Mouse (Mus musculus) layer of hippocampus, postnatal 10 days (tissue): ENCODE data around the gene Myom1. TPM values are rescaled to one million over a fixed set of nuclear protein-coding genes. Genes with fewer than 3 reads are reported as not detected.
"Not testable (repeated sequence)": the region's sequence is repeated elsewhere in the genome, so short reads cannot be mapped to it uniquely, and the experiment has no call there.

Source experiments
- DNase-seq, 2 experiments: peaks; one replicate each; pipeline ENCODE4 v3.0.0; 2021; ENCODE audit warnings: low spot score in 2 of 2
- long read RNA-seq: library from polyadenylated mRNA; stranded (forward); transcript quantifications from one replicate; pipeline ENCODE4 v2.0.0, GENCODE M21; 2023
- total RNA-seq, 2 experiments: library from RNA; stranded (reverse); gene quantifications; 2 replicates each; pipeline ENCODE4 v1.2.3; 2021

Gene Myom1
- total RNA-seq = 1 to 10 TPM; 5.0 to 6.0 TPM
- long read RNA-seq, partial matches to known transcripts = 2 of 2 reads
- long read RNA-seq, other reads (novel, unspliced or antisense) = 0 of 2 reads

DNA sequence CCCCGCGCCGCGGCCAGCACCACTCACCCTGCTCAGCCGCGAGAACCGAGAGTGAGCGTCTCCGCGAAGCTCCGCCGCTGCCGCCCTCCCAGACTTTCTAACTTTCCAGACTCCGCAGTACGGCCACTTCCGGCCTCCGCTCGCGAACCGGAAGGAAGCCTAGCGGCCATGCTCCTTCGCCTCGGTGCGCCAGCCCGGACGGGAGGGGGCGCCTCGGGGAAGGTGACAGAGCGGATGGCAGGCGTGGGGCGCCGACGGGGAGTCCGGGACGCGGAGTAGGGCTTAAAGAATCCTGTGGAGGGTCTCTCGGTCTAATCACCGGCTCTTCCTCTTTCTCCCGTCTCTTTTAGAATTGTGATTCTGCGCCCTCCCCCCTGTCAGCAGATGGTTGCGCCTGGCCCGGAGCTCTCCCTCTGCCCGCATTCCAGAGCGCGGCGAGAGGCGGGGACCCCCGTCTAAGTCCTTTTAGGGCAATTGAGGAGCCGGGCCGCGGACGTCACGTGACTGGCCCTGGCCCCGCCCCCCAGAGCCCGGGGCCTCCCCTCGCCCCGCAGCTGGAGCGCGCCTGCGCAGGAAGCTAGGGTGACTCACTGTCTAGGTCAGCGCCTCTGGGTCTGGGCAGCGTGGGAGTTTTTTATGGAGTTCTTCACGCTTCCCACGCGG is at the start of gene Myom1:
Gene Myom1 (plus strand): TSS at position 553 of the 663 bp plus-strand sequence.
- peak; percentile 95 to 98 for DNase-seq

GRCm38 (mm10) chr17:70963546-70963945 is 38.9 kb upstream of the Myom1 start:
- DNase-seq = peak; percentile 98 to 99

- no peak for DNase-seq
These were observed 37.2 kb upstream of the Myom1 start for GRCm38 (mm10) chr17:70965281-70965680.

DNA sequence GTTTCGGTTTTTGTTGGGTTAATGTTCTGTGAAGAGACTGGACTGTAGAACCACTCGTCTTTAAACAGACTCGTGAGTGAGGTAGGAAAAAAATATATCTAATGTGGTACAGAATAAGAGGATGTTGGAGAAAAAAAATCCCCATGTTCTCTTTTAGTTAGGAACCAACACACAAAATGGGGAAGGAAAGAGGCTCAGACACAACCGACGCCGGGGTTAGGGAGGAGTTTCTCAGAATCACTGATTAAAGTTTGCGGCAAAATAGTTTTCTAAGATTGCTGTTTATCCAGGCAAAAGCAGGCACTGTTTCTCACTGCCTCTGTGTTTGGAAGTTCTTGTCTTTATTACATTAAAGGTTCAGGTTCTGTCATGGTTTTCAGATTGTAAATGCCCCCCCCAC is 36.3 kb upstream of the Myom1 start:
- no peak for DNase-seq

- DNase-seq = no peak
These were observed 35.2 kb upstream of the Myom1 start for GRCm38 (mm10) chr17:70967191-70967590.

- DNase-seq = no peak
These were observed 34.8 kb upstream of the Myom1 start for GRCm38 (mm10) chr17:70967646-70968045.

DNA sequence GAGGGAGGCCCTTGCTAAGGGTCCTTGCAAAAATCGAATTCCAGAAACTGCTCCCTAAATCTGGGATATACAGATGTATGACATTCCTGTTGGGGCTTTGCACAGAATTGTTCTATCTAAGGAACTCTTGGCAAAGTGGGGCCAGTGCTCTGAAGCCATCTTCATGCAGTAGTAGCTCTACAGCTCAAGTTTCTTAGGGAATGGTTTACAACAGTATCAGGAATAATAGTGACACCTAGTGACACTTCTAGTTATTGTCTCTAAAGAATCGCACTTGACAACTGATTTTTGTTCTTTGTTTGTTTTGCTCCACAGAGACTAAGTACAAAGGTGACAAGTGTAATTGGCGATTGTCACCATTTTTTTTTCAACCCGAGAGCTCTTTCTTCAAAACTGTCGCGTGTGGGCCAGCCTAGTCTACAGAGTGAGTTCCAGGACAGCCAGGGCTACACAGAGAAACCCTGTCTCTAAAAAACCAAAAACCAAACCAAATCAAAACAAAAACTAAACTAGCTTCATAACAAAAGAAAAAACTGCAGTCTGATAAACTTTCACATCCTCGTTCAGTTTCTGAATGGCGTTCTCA is 33.7 kb upstream of the Myom1 start:
- DNase-seq = no peak

DNA sequence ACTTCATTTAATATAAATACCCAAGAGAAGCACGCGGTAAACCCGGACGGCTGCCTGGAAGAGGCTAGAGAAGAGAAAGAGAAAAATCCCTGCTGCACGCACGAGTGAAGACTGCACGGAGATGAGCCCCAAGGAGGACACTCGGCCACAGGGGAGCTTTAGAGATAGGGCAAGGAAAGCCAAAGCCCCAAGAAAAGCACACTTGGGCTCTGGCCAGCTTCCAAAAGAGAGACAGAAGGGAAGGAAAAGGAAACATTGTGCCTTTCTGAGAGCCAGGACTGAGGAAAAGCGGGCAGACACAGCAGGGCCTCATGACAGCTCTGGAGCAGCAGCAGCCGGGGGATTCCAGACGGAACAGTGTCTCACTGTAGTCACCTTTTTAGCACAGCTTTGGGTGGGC is 31.2 kb upstream of the Myom1 start:
- DNase-seq = no peak

DNA sequence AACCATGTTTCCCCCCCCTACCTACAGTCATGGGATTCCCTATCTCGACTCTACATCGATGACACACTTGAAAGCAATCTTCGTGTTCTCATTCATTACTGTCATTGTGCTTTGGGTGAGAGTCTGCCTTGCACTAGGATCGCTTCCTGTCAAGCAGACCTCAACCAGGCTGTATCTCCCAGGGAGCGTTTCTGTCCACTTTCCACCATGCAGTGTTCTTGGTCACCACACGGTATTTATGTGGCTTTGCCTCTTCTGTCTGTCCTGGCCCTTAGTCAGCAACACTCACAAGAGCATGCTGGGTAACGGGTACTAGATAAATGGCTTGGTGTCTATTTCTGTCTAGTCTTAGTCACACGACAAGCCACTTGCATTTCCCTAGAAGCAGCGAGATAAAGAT is 29.0 kb upstream of the Myom1 start:
- no peak for DNase-seq

DNA sequence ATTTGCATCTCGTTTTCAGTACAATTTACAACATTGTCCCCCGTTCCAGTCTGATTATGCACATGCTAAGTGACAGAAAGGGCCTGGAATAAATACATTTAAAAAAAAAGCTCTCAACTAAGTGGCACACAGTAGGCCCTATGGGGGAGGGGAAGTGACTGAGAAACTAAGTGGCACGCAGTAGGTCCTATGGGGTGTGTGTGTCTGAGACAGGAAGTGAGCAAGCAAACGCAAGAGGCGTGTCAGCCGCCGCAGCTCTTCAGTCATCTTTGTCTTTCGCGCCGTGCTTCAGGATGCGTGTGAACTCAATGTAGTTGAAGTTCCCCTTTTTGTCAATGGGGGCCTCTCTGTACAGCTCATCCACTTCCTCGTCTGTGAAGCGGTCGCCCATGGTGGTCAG is 28.4 kb upstream of the Myom1 start:
- DNase-seq = not testable (repeated sequence)

- DNase-seq = no peak
These were observed 24.6 kb upstream of the Myom1 start for GRCm38 (mm10) chr17:70977799-70978198.

DNA sequence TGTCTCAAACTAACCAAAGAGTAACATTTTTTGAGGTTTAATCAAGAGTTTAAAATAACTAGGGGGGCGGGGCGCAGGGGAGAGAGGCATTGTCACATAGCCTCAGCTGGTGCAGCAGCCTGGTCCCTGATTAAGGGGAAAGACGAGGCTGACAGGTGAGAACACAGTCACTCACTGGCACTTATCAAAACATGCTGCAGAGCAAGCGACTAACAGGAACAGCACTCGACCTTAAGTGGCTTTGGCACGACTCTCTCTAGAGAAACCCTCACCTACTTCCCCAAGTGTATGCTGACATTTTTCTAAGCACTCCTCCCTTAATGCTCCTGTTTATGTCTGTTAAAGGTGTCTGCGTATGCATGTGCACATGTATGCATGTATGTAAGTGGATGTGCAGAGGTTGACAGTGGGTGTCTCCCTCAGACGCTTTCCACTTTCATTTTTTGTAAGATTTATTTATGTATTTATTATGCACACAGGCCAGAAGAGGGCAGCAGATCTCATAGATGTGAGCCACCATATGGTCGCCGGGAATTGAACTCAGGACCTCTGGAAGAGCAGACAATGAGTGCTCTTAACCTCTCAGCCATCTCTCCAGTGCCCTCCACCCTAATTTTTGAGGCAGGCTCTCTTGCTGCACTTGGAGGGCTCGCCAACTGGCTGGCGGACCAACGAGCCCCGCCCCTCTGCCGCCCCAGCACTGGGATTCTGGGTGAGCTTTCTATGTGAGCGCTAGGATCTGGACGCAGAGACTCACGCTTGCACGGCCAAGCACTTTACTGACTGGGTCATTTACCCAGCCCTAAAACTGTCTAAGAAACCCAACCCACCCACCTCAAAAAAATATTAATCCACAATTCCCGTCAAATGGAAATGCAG is 22.8 kb upstream of the Myom1 start:
- DNase-seq = no peak

DNA sequence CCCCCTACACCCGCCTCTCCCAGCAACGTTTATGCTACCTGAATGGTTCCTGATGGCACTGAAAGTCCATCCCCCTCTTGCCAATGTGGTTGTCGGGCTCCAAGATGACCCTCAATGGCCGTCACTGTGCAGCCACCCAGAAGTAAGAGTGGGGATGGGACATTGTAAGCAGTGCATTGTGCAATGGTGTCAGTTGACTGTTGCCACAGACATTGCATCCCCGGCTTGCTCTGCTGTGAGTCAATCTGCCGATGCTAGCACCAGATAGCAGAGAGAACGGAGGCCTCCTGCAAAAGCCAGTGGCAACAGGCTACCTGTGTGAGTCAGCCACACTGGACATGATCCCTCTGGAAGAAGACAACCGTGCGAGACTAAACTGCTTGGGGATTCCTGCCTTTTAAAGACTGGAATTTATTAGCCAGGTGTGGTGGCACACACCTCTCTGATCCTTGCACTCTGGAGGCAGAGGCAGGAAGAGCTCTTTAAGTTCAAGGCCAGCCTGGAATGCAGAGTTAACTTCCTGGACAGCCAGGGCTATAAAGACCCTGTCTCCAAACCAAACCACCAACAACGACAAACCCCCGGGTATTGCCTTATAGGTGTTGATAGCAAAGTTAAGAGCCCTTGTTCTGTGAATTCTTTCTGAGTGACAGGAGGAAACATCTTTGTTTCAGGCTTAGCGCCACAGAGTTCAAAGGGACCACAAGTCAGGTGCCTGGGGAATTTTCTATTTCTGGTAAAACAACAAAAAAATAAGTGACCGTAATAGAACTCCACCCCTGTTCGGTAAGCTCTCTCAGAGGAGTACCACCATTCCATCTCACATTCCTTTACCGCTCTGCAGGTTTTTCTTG is 16.7 kb upstream of the Myom1 start:
- no peak for DNase-seq

DNA sequence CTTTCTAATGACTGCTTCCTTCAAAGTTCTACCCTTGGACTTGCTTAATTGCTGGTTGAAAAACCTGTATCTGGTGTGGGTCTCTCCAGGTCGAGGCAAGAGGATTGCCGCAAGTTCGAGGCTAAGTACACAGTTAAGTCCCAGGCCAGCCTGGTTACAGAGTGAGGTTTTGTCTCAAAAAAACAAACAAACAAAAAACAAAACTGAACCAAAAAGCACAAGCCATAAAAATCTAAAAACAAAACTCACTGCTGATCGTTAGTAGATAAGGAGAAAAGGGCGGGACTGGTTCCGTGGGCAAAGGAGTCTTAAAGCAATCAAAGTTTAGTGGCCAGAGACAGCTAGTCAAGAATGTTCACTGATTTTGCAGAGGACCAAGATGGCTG is 16.1 kb upstream of the Myom1 start:
- no peak for DNase-seq

DNA sequence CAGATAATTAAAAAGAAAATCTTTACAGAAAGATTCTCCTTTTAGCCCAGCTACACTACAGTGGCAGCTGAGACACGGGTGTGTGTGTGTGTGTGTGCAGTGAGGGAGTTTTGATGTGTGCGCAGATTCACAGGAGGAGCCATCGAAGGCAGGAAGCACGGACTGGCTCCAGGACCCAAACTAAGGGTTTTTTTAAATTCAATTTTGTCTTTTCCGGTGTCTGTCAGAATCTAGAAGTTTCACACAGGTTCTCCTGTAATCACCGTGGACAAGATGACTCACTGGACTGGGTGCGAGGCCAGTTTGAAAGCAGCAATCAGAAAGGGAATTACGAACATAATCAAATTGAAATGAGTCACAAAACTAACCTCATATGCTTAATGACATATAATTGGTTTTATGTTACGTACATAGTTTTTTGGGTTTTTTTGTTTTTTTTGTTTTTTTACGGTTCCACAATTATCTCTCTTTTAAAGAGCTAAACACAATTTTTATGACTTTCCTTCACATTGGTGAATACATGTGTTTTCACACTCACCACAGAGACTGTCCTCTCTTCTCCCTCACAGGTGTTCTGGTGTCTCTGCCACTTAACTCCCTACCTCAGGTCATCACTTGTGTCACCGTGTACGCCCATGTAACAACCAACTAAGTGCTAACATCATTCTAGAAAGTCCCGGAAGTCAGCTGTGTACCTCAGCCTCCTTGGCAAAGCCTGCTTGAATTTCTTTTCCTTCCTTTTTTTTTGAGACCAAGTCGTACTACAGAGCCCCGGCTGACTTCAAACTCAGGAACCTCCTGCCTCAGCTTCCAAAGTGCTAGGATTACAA is 15.4 kb upstream of the Myom1 start:
- DNase-seq = no peak

DNA sequence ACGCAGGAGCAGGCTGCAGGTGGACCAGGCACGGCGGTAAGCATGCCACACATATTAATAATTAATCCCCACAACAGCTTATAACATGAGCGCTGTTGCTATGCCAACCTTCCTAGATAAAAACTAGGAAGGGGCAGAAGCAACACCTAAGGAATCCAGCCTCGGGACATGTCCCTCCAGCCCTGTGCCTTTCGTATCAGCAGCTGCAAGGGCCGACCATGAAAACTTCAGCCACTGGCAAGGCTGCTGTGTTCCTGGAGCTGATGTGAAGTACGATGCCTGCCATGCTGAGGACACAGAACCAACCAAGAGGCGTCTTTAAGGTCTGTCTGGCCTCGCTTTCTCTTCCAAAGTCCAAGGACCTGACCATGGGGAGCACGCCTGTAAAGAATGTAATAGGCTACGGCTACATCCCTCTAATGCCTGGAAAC is 14.1 kb upstream of the Myom1 start:
- DNase-seq = no peak

GRCm38 (mm10) chr17:70989430-70989829 is 13.0 kb upstream of the Myom1 start:
- no peak for DNase-seq

GRCm38 (mm10) chr17:70989991-70990390 is 12.4 kb upstream of the Myom1 start:
- no peak for DNase-seq

- peak; percentile 81 to 85 for DNase-seq
These were observed 11.8 kb upstream of the Myom1 start for GRCm38 (mm10) chr17:70990403-70991303.
